Mouse (Mus musculus) liver, adult 2 months (tissue): Measurements from ENCODE around the gene H2-M10.2. TPM values are rescaled to one million over a fixed set of nuclear protein-coding genes. Genes with fewer than 3 reads are reported as not detected.
"Not testable (repeated sequence)": the region's sequence is repeated elsewhere in the genome, so short reads cannot be mapped to it uniquely, and the experiment has no call there.

Experiments
- DNase-seq: peaks from one replicate; pipeline ENCODE4 v3.0.0-alpha.2; 2011; ENCODE audit warnings: low read depth, low spot score; ENCODE audit errors: extremely low read depth
- H3K27ac ChIP-seq: fragments of 200-500 bp; replicated peaks from 2 replicates; pipeline ENCODE4 v1.5.1; 2012; ENCODE audit warnings: low read depth, mild to moderate bottlenecking, control low read depth, inconsistent platforms, low read length; ENCODE audit not compliant: insufficient read depth
- H3K27me3 ChIP-seq: fragments of 200-500 bp; 2 replicates; pipeline ENCODE4 v1.6.1; 2012; ENCODE audit warnings: mild to moderate bottlenecking, moderate library complexity, low read length, inconsistent platforms; ENCODE audit not compliant: control insufficient read depth, insufficient read depth
- H3K36me3 ChIP-seq: fragments of 200-500 bp; 2 replicates; pipeline ENCODE4 v1.6.1; 2012; ENCODE audit warnings: low read length, inconsistent platforms; ENCODE audit not compliant: control insufficient read depth, insufficient read depth
- H3K4me1 ChIP-seq: fragments of 200-500 bp; 2 replicates; pipeline ENCODE4 v1.6.1; 2011; ENCODE audit warnings: low read length; ENCODE audit not compliant: control insufficient read depth, insufficient read depth
- H3K4me3 ChIP-seq: fragments of 200-500 bp; 2 replicates; pipeline ENCODE4 v1.5.1; 2011; ENCODE audit warnings: low read depth, mild to moderate bottlenecking, control low read depth, low read length, moderate library complexity; ENCODE audit not compliant: insufficient read depth
- H3K79me2 ChIP-seq: fragments of 200-500 bp; 2 replicates; pipeline ENCODE4 v1.6.1; 2012; ENCODE audit warnings: inconsistent platforms, mild to moderate bottlenecking, low read length, moderate library complexity; ENCODE audit not compliant: control insufficient read depth, insufficient read depth
- H3K9ac ChIP-seq: fragments of 200-500 bp; 2 replicates; pipeline ENCODE4 v1.6.1; 2012; ENCODE audit warnings: low read depth, mild to moderate bottlenecking, control low read depth, inconsistent platforms, low read length
- CTCF ChIP-seq: fragments of 200-500 bp; IDR thresholded peaks from 2 replicates; pipeline ENCODE4 v1.5.1; 2011; ENCODE audit warnings: low read depth, low read length, control low read depth
- POLR2A ChIP-seq: fragments of 200-500 bp; IDR thresholded peaks from 2 replicates; pipeline ENCODE4 v1.6.1; 2011; ENCODE audit warnings: low read length, control low read depth; ENCODE audit not compliant: insufficient read depth; ENCODE audit errors: extremely low read depth
- WGBS: fragments of 180-500 bp; shearing (Covaris S2); methylation state at CpG from one replicate; pipeline ENCODE4 v1.1.7; 2018; 5-methylcytosine and 5-hydroxymethylcytosine counted together
- polyA plus RNA-seq: library from polyadenylated mRNA; depleted of rRNA; stranded (reverse); fragments of >200 nt; gene quantifications from 2 replicates; pipeline ENCODE4 v1.2.3, GENCODE M21; 2012
- total RNA-seq: library from RNA; depleted of rRNA; stranded (reverse); fragments of >200 nt; gene quantifications from 2 replicates; pipeline ENCODE4 v1.2.3, GENCODE M21; 2014

Gene H2-M10.2
- total and polyA plus RNA-seq, 2 experiments: not detected

- peak; percentile 57 for DNase-seq
- not testable (repeated sequence) for H3K4me1 ChIP-seq, H3K27ac ChIP-seq, H3K27me3 ChIP-seq, H3K9ac ChIP-seq, H3K36me3 ChIP-seq, H3K4me3 ChIP-seq, H3K79me2 ChIP-seq
- WGBS: 5% methylated on average over 3 of the region's 3 CpGs
- peak; percentile 47 for TF ChIP-seq CTCF
Measured at GRCm38 (mm10) chr17:36308855-36309254, 22.6 kb upstream of the H2-M10.2 start.

GRCm38 (mm10) chr17:36281521-36282245, 4.6 kb downstream of the H2-M10.2 start:
- H3K27ac ChIP-seq: no peak overlapping the region
- H3K36me3 ChIP-seq: peaks cover 3% of the 10 kb centered on the region
- H3K27me3 ChIP-seq: no peaks in the 10 kb centered on the region
- no peak overlapping the region for H3K4me3 ChIP-seq
- TF ChIP-seq CTCF (no peak), POLR2A (no peak)
- no peaks in the 10 kb centered on the region for H3K4me1 ChIP-seq
- no peaks in the 10 kb centered on the region for H3K79me2 ChIP-seq
- no peak overlapping the region for H3K9ac ChIP-seq
- 43% methylated on average over 4 of the region's 4 CpGs for WGBS
- DNase-seq: peak; percentile 34

- H3K36me3 ChIP-seq: peaks cover 9% of the 10 kb centered on the region
- no peak for TF ChIP-seq CTCF
- TF ChIP-seq POLR2A: no peak
- H3K27ac ChIP-seq: no peak overlapping the region
- WGBS: 90% methylated on average over 4 of the region's 4 CpGs
- H3K27me3 ChIP-seq: no peaks in the 10 kb centered on the region
- peaks cover 13% of the 10 kb centered on the region for H3K4me1 ChIP-seq
- H3K9ac ChIP-seq: no peak overlapping the region
- peaks cover 11% of the 10 kb centered on the region; the same call in 1 of the 2 replicates for H3K79me2 ChIP-seq
- no peak for DNase-seq
- H3K4me3 ChIP-seq: no peak overlapping the region
Measured at GRCm38 (mm10) chr17:36274776-36275175, 11.5 kb downstream of the H2-M10.2 start.

GRCm38 (mm10) chr17:36273796-36274195, 12.5 kb downstream of the H2-M10.2 start:
- TF ChIP-seq CTCF (no peak), POLR2A (no peak)
- Histone ChIP-seq H3K36me3 (peaks cover 9% of the 10 kb centered on the region), H3K27ac (no peak overlapping the region), H3K4me1 (peaks cover 13% of the 10 kb centered on the region), H3K79me2 (peaks cover 11% of the 10 kb centered on the region; the same call in 1 of the 2 replicates), H3K4me3 (no peak overlapping the region), H3K9ac (no peak overlapping the region), H3K27me3 (no peaks in the 10 kb centered on the region)
- 83% methylated on average over 4 of the region's 4 CpGs for WGBS
- DNase-seq: no peak

GRCm38 (mm10) chr17:36272643-36273366, 13.5 kb downstream of the H2-M10.2 start:
- Histone ChIP-seq H3K27ac (no peak overlapping the region), H3K27me3 (no peaks in the 10 kb centered on the region), H3K4me3 (no peak overlapping the region), H3K4me1 (peaks cover 13% of the 10 kb centered on the region), H3K9ac (no peak overlapping the region), H3K79me2 (peaks cover 11% of the 10 kb centered on the region; the same call in 1 of the 2 replicates), H3K36me3 (peaks cover 10% of the 10 kb centered on the region)
- DNase-seq: no peak
- TF ChIP-seq CTCF (no peak), POLR2A (no peak)
- 75% methylated on average over 9 of the region's 9 CpGs for WGBS
